Comparison of ENCODE assay signal across 8 mouse cellular contexts in the genomic region with DNA sequence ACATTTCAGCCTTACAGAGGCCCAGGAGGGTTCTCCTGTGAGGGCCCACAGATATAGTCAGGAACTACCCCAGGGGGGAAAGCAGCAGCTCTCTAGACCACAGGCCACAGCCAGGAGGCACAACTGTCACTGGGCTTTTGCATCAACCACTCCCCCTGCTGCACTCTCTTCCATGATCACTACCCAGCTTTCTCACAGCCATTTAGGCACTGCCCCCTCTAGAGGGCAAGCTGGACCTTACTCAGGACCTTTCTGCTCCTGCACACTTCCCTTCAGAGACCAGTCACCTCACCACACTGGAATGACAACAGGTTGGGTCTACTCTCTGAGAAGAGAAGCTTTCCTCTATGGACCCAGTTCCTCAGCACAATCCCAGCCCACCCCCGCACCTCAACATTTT. TPM values are rescaled to one million over a fixed set of nuclear protein-coding genes. Genes with fewer than 3 reads are reported as not detected.
DNase-seq lines count a peak whose midpoint lies in the region; ATAC-seq and TF ChIP-seq lines count a peak whose summit lies in the region.

No protein-coding gene starts in this region.

- no peak overlapping the region for H3K27ac ChIP-seq in cerebellum, adult 2 months (ENCODE audit: insufficient read depth, low read length)
- peak overlapping the region; percentile 99; the same call in 1 of the 2 replicates for H3K27ac ChIP-seq in heart, embryonic 13.5 days (replicated peaks)
- H3K27ac ChIP-seq in kidney, postnatal 0 days: no peak overlapping the region

- TF ChIP-seq POLR2A in cerebellum, adult 2 months (IDR thresholded peaks at IDR 0.05; ENCODE audit: borderline replicate concordance, insufficient read depth, low read length): no peak

- H3K9ac ChIP-seq in heart, embryonic 13.5 days: peak overlapping the region; percentile 96
- H3K9ac ChIP-seq in kidney, postnatal 0 days (ENCODE audit: low read depth, low read length): 0 out of 2 replicates have a peak overlapping the region, but pooled peaks have one; percentile 13

- H3K4me3 ChIP-seq in cerebellum, adult 2 months (replicated peaks; ENCODE audit: insufficient read depth, low read depth, low read length): peak overlapping the region; percentile 7
- H3K4me3 ChIP-seq in heart, embryonic 13.5 days: peak overlapping the region; percentile 69
- H3K4me3 ChIP-seq in kidney, postnatal 0 days (replicated peaks; ENCODE audit: low read depth, low read length): no peak overlapping the region

- H3K36me3 ChIP-seq in heart, embryonic 13.5 days: peaks cover 48% of the 10 kb centered on the region
- H3K36me3 ChIP-seq in kidney, postnatal 0 days (ENCODE audit: insufficient read depth, low read length): peaks cover 38% of the 10 kb centered on the region

- H3K27me3 ChIP-seq in cerebellum, adult 2 months (ENCODE audit: control insufficient read depth, insufficient read depth, low read length): no peaks in the 10 kb centered on the region
- no peaks in the 10 kb centered on the region for H3K27me3 ChIP-seq in heart, embryonic 13.5 days (replicated peaks)
- H3K27me3 ChIP-seq in kidney, postnatal 0 days (ENCODE audit: insufficient read depth, low read length): no peaks in the 10 kb centered on the region

- peaks cover 12% of the 10 kb centered on the region for H3K4me1 ChIP-seq in cerebellum, adult 2 months (ENCODE audit: control insufficient read depth, insufficient read depth, low read length)
- peaks cover 24% of the 10 kb centered on the region for H3K4me1 ChIP-seq in heart, embryonic 13.5 days
- peaks cover 16% of the 10 kb centered on the region; the same call in 1 of the 2 replicates for H3K4me1 ChIP-seq in kidney, postnatal 0 days (replicated peaks; ENCODE audit: insufficient read depth, low read length)

- peak; percentile 32; the same call in 1 of the 2 replicates for TF ChIP-seq CTCF in cerebellum, adult 2 months (IDR thresholded peaks at IDR 0.05; ENCODE audit: borderline replicate concordance, insufficient read depth, low read depth, low read length)
- peak; percentile 72 for TF ChIP-seq CTCF in kidney, postnatal 0 days (IDR thresholded peaks at IDR 0.05; ENCODE audit: low read depth)

- WGBS in cerebellum, adult 2 months: 82% methylated on average over 1 of the region's 1 CpGs
- 72% methylated on average over 1 of the region's 1 CpGs for WGBS in heart, embryonic 13.5 days
- WGBS in kidney, postnatal 0 days: 77% methylated on average over 1 of the region's 1 CpGs

- no peak for ATAC-seq in cerebellum, adult (ENCODE audit: insufficient number of reproducible peaks, low FRiP score, low TSS enrichment)
- ATAC-seq in heart, embryonic 13.5 days (ENCODE audit: extremely low read depth, insufficient number of reproducible peaks, low FRiP score, low TSS enrichment): no peak
- peak; percentile 18 for ATAC-seq in kidney, postnatal 0 days (replicated peaks; ENCODE audit: low FRiP score, low read depth)

- no peak for DNase-seq in cerebellum, adult 2 months
- peak; percentile 9 for DNase-seq in c-Kit-negative CD71-positive TER-119-positive erythroid progenitor cells, embryonic 14.5 days (ENCODE audit: low read depth, low spot score)
- peak; percentile 86 for DNase-seq in kidney, postnatal 0 days (ENCODE audit: low spot score)
- DNase-seq in lung, postnatal 4 days: peak; percentile 62 to 71
- DNase-seq in right cerebral cortex, postnatal 25 days: no peak
- no peak for DNase-seq in layer of hippocampus, postnatal 36 days

- peak overlapping the region; percentile 89 for H3K4me2 ChIP-seq in heart, embryonic 13.5 days
- peak overlapping the region; percentile 82 for H3K4me2 ChIP-seq in kidney, postnatal 0 days (ENCODE audit: low read length)

- H3K9me3 ChIP-seq in heart, embryonic 13.5 days: peaks cover 7% of the 10 kb centered on the region
- 0 out of 2 replicates have a peak, but pooled peaks cover 4% of the 10 kb centered on the region for H3K9me3 ChIP-seq in kidney, postnatal 0 days (replicated peaks; ENCODE audit: low read length)

RNA-seq across cellular contexts. Expression of gene Zfp335, which starts 2.0 kb away (rescaled TPM):
- polyA plus RNA-seq in cerebellum, adult 2 months (2012; rRNA removed): 32.0 and 34.7 TPM in 2 replicates
- polyA plus RNA-seq in heart, embryonic 13.5 days (2015; fragmentation: Nextera tagmentation; extraction: Ambion mirVana): 8.8 and 9.2 TPM in 2 replicates
- 7.5 and 7.6 TPM in 2 replicates for polyA plus RNA-seq in kidney, postnatal 0 days (2015; fragmentation: Nextera tagmentation; extraction: Ambion mirVana)
- total RNA-seq in layer of hippocampus, postnatal 36 days (2021): 10 to 100 TPM; 23.8 to 29.7 TPM

RNA-seq across cellular contexts. Expression of gene Pcif1, which starts 30.4 kb away (rescaled TPM):
- polyA plus RNA-seq in cerebellum, adult 2 months (2012; rRNA removed): 54.9 and 56.3 TPM in 2 replicates
- 56.0 and 63.1 TPM in 2 replicates for polyA plus RNA-seq in heart, embryonic 13.5 days (2015; fragmentation: Nextera tagmentation; extraction: Ambion mirVana)
- polyA plus RNA-seq in kidney, postnatal 0 days (2015; fragmentation: Nextera tagmentation; extraction: Ambion mirVana): 70.0 and 76.5 TPM in 2 replicates
- total RNA-seq in layer of hippocampus, postnatal 36 days (2021): 10 to 100 TPM; 41.2 to 44.1 TPM

RNA-seq across cellular contexts. Expression of gene Mmp9, which starts 31.0 kb away (rescaled TPM):
- polyA plus RNA-seq in cerebellum, adult 2 months (2012; rRNA removed): 3.3 and 3.7 TPM in 2 replicates
- polyA plus RNA-seq in heart, embryonic 13.5 days (2015; fragmentation: Nextera tagmentation; extraction: Ambion mirVana): 0.33 and 0.36 TPM in 2 replicates
- polyA plus RNA-seq in kidney, postnatal 0 days (2015; fragmentation: Nextera tagmentation; extraction: Ambion mirVana): 1.7 and 1.9 TPM in 2 replicates
- 1 to 10 TPM; 2.0 to 2.9 TPM for total RNA-seq in layer of hippocampus, postnatal 36 days (2021)

RNA-seq across cellular contexts. Expression of gene Slc12a5, which starts 51.1 kb away (rescaled TPM):
- 386 and 396 TPM in 2 replicates for polyA plus RNA-seq in cerebellum, adult 2 months (2012; rRNA removed)
- 0.42 and 0.56 TPM in 2 replicates for polyA plus RNA-seq in heart, embryonic 13.5 days (2015; fragmentation: Nextera tagmentation; extraction: Ambion mirVana)
- polyA plus RNA-seq in kidney, postnatal 0 days (2015; fragmentation: Nextera tagmentation; extraction: Ambion mirVana): 0.68 and 0.74 TPM in 2 replicates
- total RNA-seq in layer of hippocampus, postnatal 36 days (2021): 100 to 1,000 TPM; 398 to 404 TPM

RNA-seq across cellular contexts. Expression of gene Pltp, which starts 52.0 kb away (rescaled TPM):
- polyA plus RNA-seq in cerebellum, adult 2 months (2012; rRNA removed): 203 and 218 TPM in 2 replicates
- 11.8 and 14.9 TPM in 2 replicates for polyA plus RNA-seq in heart, embryonic 13.5 days (2015; fragmentation: Nextera tagmentation; extraction: Ambion mirVana)
- 43.9 and 45.4 TPM in 2 replicates for polyA plus RNA-seq in kidney, postnatal 0 days (2015; fragmentation: Nextera tagmentation; extraction: Ambion mirVana)
- total RNA-seq in layer of hippocampus, postnatal 36 days (2021): 10 to 100 TPM; 66.9 to 70.7 TPM

Comparison
In these comparisons a context has a peak if more than half of its experiments do, and no peak if none do; other contexts are left out.
1. DNase-seq: peak in c-Kit-negative CD71-positive TER-119-positive erythroid progenitor cells, embryonic 14.5 days (single experiment), kidney, postnatal 0 days (single experiment) and lung, postnatal 4 days (2 of 2); none in cerebellum, adult 2 months (0 of 2), right cerebral cortex, postnatal 25 days (single experiment) and layer of hippocampus, postnatal 36 days (0 of 2).